Mouse (Mus musculus): ENCODE results near the gene Ppp2r5e. TPM values are rescaled to one million over a fixed set of nuclear protein-coding genes. Genes with fewer than 3 reads are reported as not detected.
"Not testable (repeated sequence)": the region's sequence is repeated elsewhere in the genome, so short reads cannot be mapped to it uniquely, and the experiment has no call there.

Gene Ppp2r5e
- polyA plus RNA-seq, 1 experiment: 34.9 TPM

- no peak overlapping the region for H3K27ac ChIP-seq (ENCODE audit: insufficient read depth, low read length)
- peaks cover 2% of the 10 kb centered on the region for H3K4me1 ChIP-seq (ENCODE audit: control insufficient read depth, insufficient read depth, low read length)
- H3K4me3 ChIP-seq (ENCODE audit: insufficient read depth, low read length): no peak overlapping the region
- TF ChIP-seq CTCF (IDR thresholded peaks at IDR 0.05; ENCODE audit: extremely low read depth, insufficient read depth, low read length) (no peak), POLR2A (IDR thresholded peaks at IDR 0.05; ENCODE audit: extremely low read depth, insufficient read depth, low read length) (no peak)
These were observed 90.9 kb downstream of the Ppp2r5e start for GRCm38 (mm10) chr12:75504991-75505650.

- Histone ChIP-seq H3K4me3 (ENCODE audit: insufficient read depth, low read length) (no peak overlapping the region), H3K27ac (ENCODE audit: insufficient read depth, low read length) (no peak overlapping the region), H3K4me1 (ENCODE audit: control insufficient read depth, insufficient read depth, low read length) (peaks cover 5% of the 10 kb centered on the region)
- no peak for TF ChIP-seq CTCF (IDR thresholded peaks at IDR 0.05; ENCODE audit: extremely low read depth, insufficient read depth, low read length)
- no peak for TF ChIP-seq POLR2A (IDR thresholded peaks at IDR 0.05; ENCODE audit: extremely low read depth, insufficient read depth, low read length)
These were observed 93.4 kb downstream of the Ppp2r5e start for GRCm38 (mm10) chr12:75502664-75503063.

- Histone ChIP-seq H3K4me1 (ENCODE audit: control insufficient read depth, insufficient read depth, low read length) (peaks cover 4% of the 10 kb centered on the region; the same call in 1 of the 2 replicates), H3K27ac (ENCODE audit: insufficient read depth, low read length) (no peak overlapping the region), H3K4me3 (ENCODE audit: insufficient read depth, low read length) (no peak overlapping the region)
- TF ChIP-seq POLR2A (IDR thresholded peaks at IDR 0.05; ENCODE audit: extremely low read depth, insufficient read depth, low read length) (no peak), CTCF (IDR thresholded peaks at IDR 0.05; ENCODE audit: extremely low read depth, insufficient read depth, low read length) (no peak)
These were observed 98.3 kb downstream of the Ppp2r5e start for GRCm38 (mm10) chr12:75497698-75498097.

GRCm38 (mm10) chr12:75495636-75496035 lies 100.4 kb downstream of the Ppp2r5e start:
- Histone ChIP-seq H3K27ac (ENCODE audit: insufficient read depth, low read length) (no peak overlapping the region), H3K4me1 (ENCODE audit: control insufficient read depth, insufficient read depth, low read length) (peaks cover 4% of the 10 kb centered on the region; the same call in 1 of the 2 replicates), H3K4me3 (ENCODE audit: insufficient read depth, low read length) (no peak overlapping the region)
- TF ChIP-seq CTCF (IDR thresholded peaks at IDR 0.05; ENCODE audit: extremely low read depth, insufficient read depth, low read length) (no peak), POLR2A (IDR thresholded peaks at IDR 0.05; ENCODE audit: extremely low read depth, insufficient read depth, low read length) (no peak)

DNA sequence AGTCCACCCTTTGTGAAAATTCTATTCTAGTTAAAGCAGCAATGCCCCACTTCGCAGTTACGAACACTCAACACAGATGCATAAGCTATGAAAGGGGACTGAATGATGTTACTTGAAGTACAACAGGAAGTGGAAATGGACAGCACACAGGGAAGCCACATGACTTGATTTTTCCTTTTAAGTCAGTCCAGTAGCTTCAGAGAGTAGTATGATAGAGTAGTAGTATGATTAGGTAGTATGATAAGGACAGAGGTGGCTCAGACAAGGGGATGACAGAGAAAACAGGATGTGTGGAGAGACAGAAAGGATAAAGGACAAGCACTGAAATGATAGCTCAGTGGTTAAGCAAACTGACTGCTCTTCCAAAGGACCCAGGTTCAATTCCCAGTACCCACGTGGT lies 101.4 kb downstream of the Ppp2r5e start:
- Histone ChIP-seq H3K27ac (ENCODE audit: insufficient read depth, low read length) (no peak overlapping the region), H3K4me1 (ENCODE audit: control insufficient read depth, insufficient read depth, low read length) (peaks cover 4% of the 10 kb centered on the region; the same call in 1 of the 2 replicates), H3K4me3 (ENCODE audit: insufficient read depth, low read length) (no peak overlapping the region)
- no peak for TF ChIP-seq CTCF (IDR thresholded peaks at IDR 0.05; ENCODE audit: extremely low read depth, insufficient read depth, low read length)
- TF ChIP-seq POLR2A (IDR thresholded peaks at IDR 0.05; ENCODE audit: extremely low read depth, insufficient read depth, low read length): no peak

- Histone ChIP-seq H3K4me1 (ENCODE audit: control insufficient read depth, insufficient read depth, low read length) (peaks cover 2% of the 10 kb centered on the region; the same call in 1 of the 2 replicates), H3K4me3 (ENCODE audit: insufficient read depth, low read length) (no peak overlapping the region), H3K27ac (ENCODE audit: insufficient read depth, low read length) (no peak overlapping the region)
- TF ChIP-seq CTCF (IDR thresholded peaks at IDR 0.05; ENCODE audit: extremely low read depth, insufficient read depth, low read length) (no peak), POLR2A (IDR thresholded peaks at IDR 0.05; ENCODE audit: extremely low read depth, insufficient read depth, low read length) (no peak)
These were observed 103.3 kb downstream of the Ppp2r5e start for GRCm38 (mm10) chr12:75492549-75493327.

DNA sequence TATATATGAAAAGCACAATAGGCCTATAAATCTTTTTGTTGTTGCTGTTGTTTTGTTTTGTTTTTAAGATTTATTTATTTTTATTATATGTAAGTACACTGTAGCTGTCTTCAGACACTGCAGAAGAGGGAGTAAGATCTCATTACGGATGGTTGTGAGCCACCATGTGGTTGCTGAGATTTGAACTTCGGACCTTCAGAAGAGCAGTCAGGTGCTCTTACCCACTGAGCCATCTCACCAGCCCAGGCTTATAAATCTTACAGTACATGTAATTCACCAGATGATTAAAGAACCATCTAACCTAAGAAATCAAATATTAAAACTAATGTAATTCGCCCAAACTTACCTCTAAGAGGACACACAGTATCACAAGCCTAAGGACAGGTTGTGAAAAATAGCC lies 103.9 kb downstream of the Ppp2r5e start:
- not testable (repeated sequence) for H3K27ac ChIP-seq (ENCODE audit: insufficient read depth, low read length); H3K4me1 ChIP-seq (ENCODE audit: control insufficient read depth, insufficient read depth, low read length); H3K4me3 ChIP-seq (ENCODE audit: insufficient read depth, low read length)

GRCm38 (mm10) chr12:75487500-75487899 lies 108.5 kb downstream of the Ppp2r5e start:
- no peak overlapping the region for H3K27ac ChIP-seq (ENCODE audit: insufficient read depth, low read length)
- H3K4me1 ChIP-seq (ENCODE audit: control insufficient read depth, insufficient read depth, low read length): no peaks in the 10 kb centered on the region
- no peak overlapping the region for H3K4me3 ChIP-seq (ENCODE audit: insufficient read depth, low read length)
- TF ChIP-seq POLR2A (IDR thresholded peaks at IDR 0.05; ENCODE audit: extremely low read depth, insufficient read depth, low read length): no peak
- TF ChIP-seq CTCF (IDR thresholded peaks at IDR 0.05; ENCODE audit: extremely low read depth, insufficient read depth, low read length): no peak

GRCm38 (mm10) chr12:75486568-75487286 lies 109.3 kb downstream of the Ppp2r5e start:
- Histone ChIP-seq H3K4me3 (ENCODE audit: insufficient read depth, low read length) (no peak overlapping the region), H3K27ac (ENCODE audit: insufficient read depth, low read length) (no peak overlapping the region), H3K4me1 (ENCODE audit: control insufficient read depth, insufficient read depth, low read length) (no peaks in the 10 kb centered on the region)
- TF ChIP-seq POLR2A (IDR thresholded peaks at IDR 0.05; ENCODE audit: extremely low read depth, insufficient read depth, low read length) (no peak), CTCF (IDR thresholded peaks at IDR 0.05; ENCODE audit: extremely low read depth, insufficient read depth, low read length) (no peak)
